Mouse (Mus musculus) erythroblast, embryonic 14.5 days (primary cell): Measurements from ENCODE around the gene Upp2. TPM values are rescaled to one million over a fixed set of nuclear protein-coding genes. Genes with fewer than 3 reads are reported as not detected.

Experiments
- H3K27me3 ChIP-seq: 2 replicates; pipeline ENCODE4 v1.6.1; 2012; ENCODE audit warnings: inconsistent platforms; ENCODE audit not compliant: control insufficient read depth
- H3K36me3 ChIP-seq: 2 replicates; pipeline ENCODE4 v1.6.1; 2012; ENCODE audit warnings: mild to moderate bottlenecking, inconsistent platforms; ENCODE audit not compliant: control insufficient read depth
- H3K4me1 ChIP-seq: 2 replicates; pipeline ENCODE4 v1.6.1; 2012; ENCODE audit warnings: inconsistent platforms; ENCODE audit not compliant: control insufficient read depth
- H3K4me3 ChIP-seq: replicated peaks from 2 replicates; pipeline ENCODE3; 2012; ENCODE audit warnings: moderate library complexity, mild to moderate bottlenecking, inconsistent platforms
- H3K9me3 ChIP-seq: 2 replicates; pipeline ENCODE4 v1.6.1; 2012; ENCODE audit warnings: low read length, inconsistent platforms, mixed read lengths; ENCODE audit not compliant: control insufficient read depth
- GATA1 ChIP-seq: IDR thresholded peaks from 2 replicates; pipeline ENCODE4 v1.6.1; 2012; ENCODE audit warnings: low read length, inconsistent platforms, mixed read lengths
- TAL1 ChIP-seq: IDR thresholded peaks from 3 replicates; pipeline ENCODE4 v1.6.1; 2012; ENCODE audit warnings: low read length, inconsistent platforms, mixed read lengths
- polyA plus RNA-seq: library from polyadenylated mRNA; stranded (reverse); fragments of >175 nt; gene quantifications from 2 replicates; pipeline ENCODE4 v1.2.3, GENCODE M21; 2012

Upp2 gene
- polyA plus RNA-seq, 1 experiment = not detected

DNA sequence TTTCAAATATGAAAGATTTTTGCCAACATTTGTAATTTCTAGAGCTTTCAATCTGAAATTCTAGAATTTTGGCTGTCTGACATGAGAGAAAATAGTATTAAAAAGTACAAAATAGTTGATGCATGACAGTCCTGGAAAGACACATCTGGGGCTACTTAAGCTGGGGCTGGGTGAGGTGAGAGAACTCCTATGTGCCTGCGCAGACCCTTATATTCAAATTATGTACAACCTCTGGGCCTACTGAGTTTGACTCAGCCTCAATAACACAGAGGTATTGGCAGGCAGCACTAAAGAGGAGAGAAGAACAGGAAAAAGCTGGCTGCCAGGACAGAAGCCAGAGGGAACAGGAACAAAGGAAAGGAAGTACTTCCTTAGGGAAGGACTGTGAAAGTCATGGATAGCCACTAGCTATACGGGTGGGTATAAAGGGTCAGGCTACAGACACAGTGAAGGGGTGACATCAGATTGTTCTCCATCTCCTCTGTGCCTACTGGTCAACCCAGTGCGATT lies 211.9 kb downstream of the Upp2 start:
- Histone ChIP-seq H3K9me3 (no peaks in the 10 kb centered on the region), H3K4me1 (no peaks in the 10 kb centered on the region), H3K27me3 (no peaks in the 10 kb centered on the region), H3K36me3 (no peaks in the 10 kb centered on the region), H3K4me3 (no peak overlapping the region)
- TF ChIP-seq TAL1 (no peak), GATA1 (no peak)

DNA sequence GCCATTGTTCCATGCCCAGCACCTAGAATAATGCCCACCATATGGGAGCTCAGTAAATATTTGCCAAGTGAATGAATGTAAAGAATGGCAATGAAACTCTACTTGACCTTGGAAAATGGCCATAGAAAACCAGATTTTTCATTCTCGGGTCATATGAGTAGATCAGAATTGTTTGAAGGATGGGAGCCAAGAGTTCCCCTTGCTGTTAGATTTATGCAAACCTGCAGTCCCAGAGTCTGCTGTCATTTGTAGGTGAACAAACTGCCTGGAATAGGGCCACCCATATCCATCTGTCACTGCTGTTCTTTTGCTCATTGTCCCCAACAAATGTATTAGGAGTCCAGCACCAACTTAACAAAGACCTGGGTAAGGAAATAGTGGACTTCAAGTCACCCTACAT lies 216.4 kb downstream of the Upp2 start:
- peaks cover 2% of the 10 kb centered on the region; the same call in 1 of the 2 replicates for H3K9me3 ChIP-seq
- TF ChIP-seq TAL1 (no peak), GATA1 (no peak)
- H3K36me3 ChIP-seq = no peaks in the 10 kb centered on the region
- no peaks in the 10 kb centered on the region for H3K27me3 ChIP-seq
- no peaks in the 10 kb centered on the region for H3K4me1 ChIP-seq
- H3K4me3 ChIP-seq = no peak overlapping the region

GRCm38 (mm10) chr2:58786177-58786576 lies 219.1 kb downstream of the Upp2 start:
- peaks cover 2% of the 10 kb centered on the region; the same call in 1 of the 2 replicates for H3K9me3 ChIP-seq
- no peak overlapping the region for H3K4me3 ChIP-seq
- H3K27me3 ChIP-seq = no peaks in the 10 kb centered on the region
- no peaks in the 10 kb centered on the region for H3K36me3 ChIP-seq
- TF ChIP-seq GATA1 = no peak
- TF ChIP-seq TAL1 = no peak
- H3K4me1 ChIP-seq = no peaks in the 10 kb centered on the region

- Histone ChIP-seq H3K27me3 (no peaks in the 10 kb centered on the region), H3K36me3 (no peaks in the 10 kb centered on the region), H3K9me3 (peaks cover 2% of the 10 kb centered on the region; the same call in 1 of the 2 replicates), H3K4me3 (no peak overlapping the region), H3K4me1 (no peaks in the 10 kb centered on the region)
- TF ChIP-seq TAL1 (no peak), GATA1 (no peak)
Measured at GRCm38 (mm10) chr2:58786681-58787080, 219.6 kb downstream of the Upp2 start.

GRCm38 (mm10) chr2:58787360-58787759 lies 220.3 kb downstream of the Upp2 start:
- Histone ChIP-seq H3K4me1 (no peaks in the 10 kb centered on the region), H3K4me3 (no peak overlapping the region), H3K36me3 (no peaks in the 10 kb centered on the region), H3K27me3 (no peaks in the 10 kb centered on the region), H3K9me3 (peaks cover 2% of the 10 kb centered on the region; the same call in 1 of the 2 replicates)
- TF ChIP-seq GATA1 = no peak
- no peak for TF ChIP-seq TAL1

DNA sequence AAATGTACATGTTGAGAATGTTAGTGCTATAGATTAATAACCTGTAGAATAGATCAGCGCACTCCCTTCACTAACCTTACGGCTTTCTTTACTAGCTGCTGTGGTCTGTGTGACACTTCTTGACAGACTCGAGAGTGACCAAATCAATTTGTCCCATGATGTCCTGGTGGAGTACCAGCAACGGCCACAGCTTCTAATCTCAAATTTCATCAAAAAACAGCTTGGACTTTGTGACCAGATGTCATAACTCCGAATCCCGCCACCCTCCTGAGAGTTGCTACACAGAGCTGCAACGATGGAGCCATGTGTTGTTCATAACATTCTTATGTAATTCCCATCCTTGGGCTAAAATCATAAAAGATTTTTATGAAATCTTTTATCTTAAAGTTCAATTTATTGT lies 222.8 kb downstream of the Upp2 start:
- no peaks in the 10 kb centered on the region for H3K27me3 ChIP-seq
- H3K4me1 ChIP-seq = no peaks in the 10 kb centered on the region
- H3K36me3 ChIP-seq = no peaks in the 10 kb centered on the region
- H3K4me3 ChIP-seq = no peak overlapping the region
- peaks cover 2% of the 10 kb centered on the region; the same call in 1 of the 2 replicates for H3K9me3 ChIP-seq
- no peak for TF ChIP-seq GATA1
- no peak for TF ChIP-seq TAL1

DNA sequence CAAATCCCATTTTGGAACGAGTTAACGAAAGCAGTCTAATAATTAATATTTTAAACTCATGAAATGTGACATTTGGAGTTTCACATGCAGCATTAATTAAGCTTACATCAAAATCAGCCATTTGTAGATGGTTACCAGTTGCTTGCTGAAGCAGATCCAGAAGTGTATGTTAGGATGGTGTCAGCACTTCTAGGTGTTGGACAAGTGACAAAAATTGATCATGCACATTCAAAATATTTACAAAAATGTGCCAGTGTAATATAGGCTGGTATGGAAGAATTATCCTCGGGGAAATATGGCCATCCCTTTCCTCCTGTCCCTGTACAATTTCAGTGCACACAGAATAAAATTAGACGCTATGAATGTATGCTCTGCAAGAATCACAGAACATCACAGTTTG lies 223.3 kb downstream of the Upp2 start:
- Histone ChIP-seq H3K9me3 (peaks cover 2% of the 10 kb centered on the region; the same call in 1 of the 2 replicates), H3K4me1 (no peaks in the 10 kb centered on the region), H3K27me3 (no peaks in the 10 kb centered on the region), H3K36me3 (no peaks in the 10 kb centered on the region), H3K4me3 (no peak overlapping the region)
- no peak for TF ChIP-seq GATA1
- no peak for TF ChIP-seq TAL1

DNA sequence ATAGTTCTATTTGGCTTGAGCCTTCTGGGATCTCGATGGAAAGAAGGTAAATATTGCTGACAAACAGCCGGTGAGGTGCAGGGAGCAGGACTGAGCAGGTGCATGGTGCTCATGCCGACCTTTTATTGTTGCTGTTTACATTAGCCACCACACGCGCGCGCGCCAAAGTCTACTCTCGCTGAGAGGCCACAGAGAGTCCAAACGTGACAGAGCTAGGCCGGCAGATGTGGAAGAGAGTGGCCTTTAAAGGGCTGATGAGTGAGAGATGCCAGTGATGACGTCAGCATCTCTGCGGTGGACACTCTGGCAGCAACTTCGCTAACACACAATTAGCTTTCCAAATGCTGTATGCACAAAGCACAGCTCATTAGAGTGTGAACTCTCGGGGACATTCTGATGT lies 227.4 kb downstream of the Upp2 start:
- H3K9me3 ChIP-seq = no peaks in the 10 kb centered on the region
- H3K27me3 ChIP-seq = no peaks in the 10 kb centered on the region
- no peak for TF ChIP-seq GATA1
- no peak for TF ChIP-seq TAL1

GRCm38 (mm10) chr2:58795432-58795831 lies 228.3 kb downstream of the Upp2 start:
- Histone ChIP-seq H3K9me3 (no peaks in the 10 kb centered on the region), H3K27me3 (no peaks in the 10 kb centered on the region), H3K4me3 (no peak overlapping the region), H3K36me3 (no peaks in the 10 kb centered on the region), H3K4me1 (no peaks in the 10 kb centered on the region)
- no peak for TF ChIP-seq TAL1

More for the DNA sequence above, 227.4 kb downstream of the Upp2 start:
- no peak overlapping the region for H3K4me3 ChIP-seq
- H3K36me3 ChIP-seq = no peaks in the 10 kb centered on the region
- H3K4me1 ChIP-seq = no peaks in the 10 kb centered on the region

DNA sequence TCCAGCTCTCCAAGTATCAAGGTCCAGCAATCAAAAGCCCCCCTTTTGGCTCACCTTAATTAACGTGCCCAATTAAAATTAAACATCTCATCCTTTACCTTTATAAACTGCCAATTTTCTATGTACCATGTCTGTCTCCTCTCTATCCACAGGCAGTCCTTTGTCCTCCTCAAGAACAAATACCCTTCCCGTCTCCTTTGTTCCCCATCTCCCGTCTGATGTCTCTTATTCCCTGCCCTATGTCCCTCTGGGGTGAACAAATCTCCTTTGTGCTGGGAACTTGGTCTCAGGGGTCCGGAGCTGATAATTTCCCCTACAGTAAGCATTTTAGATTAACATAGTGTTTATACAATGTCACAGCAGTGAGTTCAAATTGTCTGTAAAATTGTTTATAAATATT lies 230.4 kb downstream of the Upp2 start:
- no peaks in the 10 kb centered on the region for H3K4me1 ChIP-seq

More for the DNA sequence above, 230.4 kb downstream of the Upp2 start:
- Histone ChIP-seq H3K9me3 (no peaks in the 10 kb centered on the region), H3K27me3 (no peaks in the 10 kb centered on the region), H3K4me3 (no peak overlapping the region), H3K36me3 (no peaks in the 10 kb centered on the region)
- no peak for TF ChIP-seq GATA1
- no peak for TF ChIP-seq TAL1
